Mouse (Mus musculus): ENCODE data around the gene Ranbp3l.

The Ranbp3l gene

GRCm38 (mm10) chr15:9093598-9094365 is 126.0 kb downstream of the Ranbp3l start:
- no peak for DNase-seq (ENCODE audit: low read depth, low spot score)

GRCm38 (mm10) chr15:9094366-9094750 is 126.6 kb downstream of the Ranbp3l start:
- peak; percentile 39 for DNase-seq (ENCODE audit: low read depth, low spot score)

- no peak for DNase-seq (ENCODE audit: low read depth, low spot score)
Measured at GRCm38 (mm10) chr15:9096865-9097264, 129.1 kb downstream of the Ranbp3l start.

- DNase-seq (ENCODE audit: low read depth, low spot score) = no peak
Measured at GRCm38 (mm10) chr15:9100446-9101077, 132.8 kb downstream of the Ranbp3l start.

GRCm38 (mm10) chr15:9106303-9107074 is 138.7 kb downstream of the Ranbp3l start:
- no peak for DNase-seq (ENCODE audit: low read depth, low spot score)

- DNase-seq (ENCODE audit: low read depth, low spot score) = no peak
Measured at GRCm38 (mm10) chr15:9110526-9111347, 143.0 kb downstream of the Ranbp3l start.

GRCm38 (mm10) chr15:9111648-9112047 is 143.9 kb downstream of the Ranbp3l start:
- no peak for DNase-seq (ENCODE audit: low read depth, low spot score)

- no peak for DNase-seq (ENCODE audit: low read depth, low spot score)
Measured at GRCm38 (mm10) chr15:9113556-9113955, 145.8 kb downstream of the Ranbp3l start.

- no peak for DNase-seq (ENCODE audit: low read depth, low spot score)
Measured at GRCm38 (mm10) chr15:9114131-9114530, 146.4 kb downstream of the Ranbp3l start.

- DNase-seq (ENCODE audit: low read depth, low spot score) = no peak
Measured at GRCm38 (mm10) chr15:9114599-9114998, 146.8 kb downstream of the Ranbp3l start.
